Mouse (Mus musculus) adrenal gland, adult 2 months (tissue): Measurements from ENCODE around the gene Ckap2l. TPM values are rescaled to one million over a fixed set of nuclear protein-coding genes. Genes with fewer than 3 reads are reported as not detected.
A peak's percentile ranks its signal among the peaks of the same experiment; 100 is the strongest.

ENCODE experiments used
- DNase-seq: peaks from one replicate; pipeline ENCODE4 v3.0.0; 2021
- polyA plus RNA-seq: library from polyadenylated mRNA; depleted of rRNA; stranded (reverse); fragments of >200 nt; gene quantifications from 2 replicates; pipeline ENCODE4 v1.2.3, GENCODE M21; 2012
- total RNA-seq, 2 experiments: library from RNA; stranded (reverse); gene quantifications; 2 replicates each; pipeline ENCODE4 v1.2.3; 2021

Ckap2l gene
- total and polyA plus RNA-seq, 3 experiments, result 0.10 to 1.7 (median 0.97) TPM

DNA sequence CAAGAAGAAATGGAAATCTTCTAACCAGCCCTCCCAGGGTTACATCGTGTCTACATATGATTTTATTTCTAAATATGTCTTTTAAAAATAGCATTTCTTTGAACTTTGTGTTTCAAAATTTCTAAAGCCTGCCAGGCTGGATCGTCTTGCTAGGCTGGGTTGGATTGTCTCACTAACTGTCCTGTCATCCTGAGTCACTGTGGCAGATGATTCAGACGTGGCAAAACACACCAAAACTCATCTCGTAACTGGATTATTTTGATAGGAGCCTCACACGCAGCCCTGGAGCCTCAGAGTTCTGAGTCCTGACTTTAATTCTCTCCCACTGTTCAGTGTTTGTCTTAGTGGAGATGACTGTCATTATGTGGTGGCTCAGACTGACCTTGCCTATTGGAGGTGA is 33.9 kb downstream of the Ckap2l start:
- peak; percentile 63 for DNase-seq

DNA sequence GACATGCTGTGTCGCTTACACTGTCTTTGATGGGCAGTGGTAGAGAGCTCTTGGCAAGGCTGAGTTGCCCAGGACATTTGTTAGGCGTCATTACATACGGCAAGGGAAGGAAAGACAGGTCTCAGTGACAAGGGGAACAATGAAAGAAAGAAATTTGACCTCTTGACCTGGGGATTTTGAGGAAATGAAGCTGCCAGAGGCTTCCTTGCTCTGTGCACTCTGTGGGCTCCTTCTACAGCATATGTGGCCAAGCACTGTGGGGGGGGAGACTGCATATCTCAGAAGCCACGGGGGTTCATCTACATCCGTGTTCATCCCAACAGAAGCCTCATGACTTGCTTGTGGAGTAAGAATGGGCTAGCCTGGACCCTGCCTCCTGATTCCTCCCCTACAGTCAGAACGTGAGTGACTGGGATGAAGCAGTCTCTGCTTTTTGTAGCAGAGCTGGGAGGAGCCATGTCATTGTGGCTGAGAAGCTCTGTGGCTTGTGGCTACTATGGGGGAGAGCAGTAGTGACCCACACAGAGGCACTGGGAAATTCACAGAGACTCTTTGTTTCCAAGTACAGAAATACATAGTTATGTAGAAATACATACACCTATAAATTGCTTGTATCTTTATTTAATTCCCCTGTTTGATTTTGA is 35.7 kb downstream of the Ckap2l start:
- DNase-seq, result no peak

DNA sequence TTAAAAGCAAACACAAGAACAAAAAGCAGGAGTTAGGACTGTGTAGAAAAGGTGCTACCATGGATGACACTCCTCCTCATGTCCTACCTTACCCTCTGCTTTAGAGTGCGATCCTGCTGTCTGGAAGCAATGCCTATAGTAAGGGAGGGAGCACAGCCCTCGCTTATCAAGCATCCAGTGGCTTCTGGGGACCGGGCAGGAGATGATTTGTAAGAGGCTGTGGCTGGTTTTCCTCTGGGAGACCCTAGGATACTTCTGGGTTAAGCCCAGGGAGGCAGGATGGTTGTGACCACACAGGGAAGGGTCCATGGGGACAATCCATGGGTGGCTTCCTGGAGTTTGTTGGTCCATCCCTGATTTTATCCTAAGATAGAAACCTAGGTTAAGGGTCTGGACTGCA is 36.4 kb downstream of the Ckap2l start:
- DNase-seq, result no peak

- DNase-seq, result peak; percentile 58
Measured at GRCm38 (mm10) chr2:129258475-129259211, 38.4 kb downstream of the Ckap2l start.

- DNase-seq, result no peak
Measured at GRCm38 (mm10) chr2:129258056-129258455, 39.0 kb downstream of the Ckap2l start.

DNA sequence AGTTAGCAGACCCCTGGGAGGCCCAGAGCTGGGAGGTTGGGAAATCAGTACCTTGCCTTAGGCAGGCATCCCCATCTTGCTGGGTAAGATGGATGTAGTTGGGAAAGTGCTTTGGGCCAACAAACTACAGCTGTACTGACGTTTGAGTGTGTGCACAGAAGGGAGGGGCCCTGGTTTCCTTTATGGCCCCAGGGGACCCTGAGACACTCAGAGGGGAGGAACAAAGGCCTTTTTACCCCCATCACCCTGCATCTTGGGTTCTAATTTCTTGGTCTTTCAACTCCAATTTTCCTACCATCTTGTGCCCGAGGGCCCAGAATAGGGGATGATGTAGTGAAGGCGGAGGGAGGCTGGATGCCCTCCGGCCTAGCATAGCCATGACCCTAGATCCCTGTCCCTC is 41.0 kb downstream of the Ckap2l start:
- no peak for DNase-seq

GRCm38 (mm10) chr2:129254076-129254475 is 42.9 kb downstream of the Ckap2l start:
- no peak for DNase-seq

DNA sequence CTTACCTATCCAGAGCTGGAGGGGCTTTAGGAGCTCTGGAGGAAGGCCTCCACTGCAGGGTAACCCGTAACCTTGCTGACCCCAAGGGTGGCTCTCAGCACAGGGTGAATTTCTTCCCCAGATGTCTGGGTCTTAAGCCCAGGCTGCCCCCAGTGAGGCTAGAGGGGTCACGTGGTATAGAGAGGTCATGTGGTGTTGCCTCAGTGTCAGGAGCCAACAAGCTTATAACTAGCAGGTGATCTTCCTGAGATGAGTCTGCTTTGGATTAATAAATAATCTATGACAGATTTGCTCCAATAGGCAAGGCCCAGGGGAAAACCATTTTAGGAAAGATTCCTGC is 43.4 kb downstream of the Ckap2l start:
- DNase-seq, result no peak

GRCm38 (mm10) chr2:129252836-129253630 is 44.0 kb downstream of the Ckap2l start:
- no peak for DNase-seq

GRCm38 (mm10) chr2:129249321-129249720 is 47.7 kb downstream of the Ckap2l start:
- no peak for DNase-seq

DNA sequence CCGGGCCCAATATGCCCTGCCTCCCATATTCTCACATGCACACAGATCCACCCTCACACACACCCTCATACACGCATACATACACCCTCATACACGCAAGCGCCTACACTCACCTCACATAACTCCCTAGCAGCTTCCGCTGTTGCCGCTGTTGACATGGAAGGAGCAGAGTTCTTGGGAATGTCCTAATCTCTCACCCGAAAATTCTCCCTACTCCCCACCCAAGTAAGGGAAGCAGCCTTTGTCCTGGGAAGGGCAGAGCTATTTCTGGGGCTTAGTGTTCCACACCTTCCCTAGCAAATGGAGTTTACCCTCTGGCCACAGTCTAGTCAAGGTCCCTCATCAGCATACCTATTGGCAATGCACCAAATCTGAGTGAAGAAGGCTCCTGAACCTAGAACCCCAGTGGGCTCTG is 49.3 kb downstream of the Ckap2l start:
- no peak for DNase-seq

GRCm38 (mm10) chr2:129246924-129247323 is 50.1 kb downstream of the Ckap2l start:
- DNase-seq, result no peak

- peak; percentile 28 for DNase-seq
Measured at GRCm38 (mm10) chr2:129246436-129246835, 50.6 kb downstream of the Ckap2l start.

DNA sequence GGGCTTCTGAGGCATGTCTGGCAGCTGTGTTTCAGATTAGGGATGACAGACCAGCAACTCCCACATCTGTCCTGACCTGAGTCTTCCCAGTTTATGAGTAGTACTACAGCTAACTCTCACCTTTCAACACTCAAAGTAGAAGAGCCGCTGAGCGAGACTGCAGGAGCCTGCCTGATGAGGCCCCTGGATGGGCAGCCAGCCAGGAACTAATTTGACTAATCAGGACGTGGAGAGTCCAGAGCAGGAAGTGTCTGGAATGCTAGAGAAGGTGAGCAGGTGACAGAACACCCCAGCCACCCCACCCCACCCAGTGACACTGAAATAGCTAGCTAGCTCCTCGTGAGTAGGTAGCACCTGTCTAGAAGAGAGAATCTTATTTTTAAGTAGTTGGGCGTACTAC is 51.4 kb downstream of the Ckap2l start:
- no peak for DNase-seq

DNA sequence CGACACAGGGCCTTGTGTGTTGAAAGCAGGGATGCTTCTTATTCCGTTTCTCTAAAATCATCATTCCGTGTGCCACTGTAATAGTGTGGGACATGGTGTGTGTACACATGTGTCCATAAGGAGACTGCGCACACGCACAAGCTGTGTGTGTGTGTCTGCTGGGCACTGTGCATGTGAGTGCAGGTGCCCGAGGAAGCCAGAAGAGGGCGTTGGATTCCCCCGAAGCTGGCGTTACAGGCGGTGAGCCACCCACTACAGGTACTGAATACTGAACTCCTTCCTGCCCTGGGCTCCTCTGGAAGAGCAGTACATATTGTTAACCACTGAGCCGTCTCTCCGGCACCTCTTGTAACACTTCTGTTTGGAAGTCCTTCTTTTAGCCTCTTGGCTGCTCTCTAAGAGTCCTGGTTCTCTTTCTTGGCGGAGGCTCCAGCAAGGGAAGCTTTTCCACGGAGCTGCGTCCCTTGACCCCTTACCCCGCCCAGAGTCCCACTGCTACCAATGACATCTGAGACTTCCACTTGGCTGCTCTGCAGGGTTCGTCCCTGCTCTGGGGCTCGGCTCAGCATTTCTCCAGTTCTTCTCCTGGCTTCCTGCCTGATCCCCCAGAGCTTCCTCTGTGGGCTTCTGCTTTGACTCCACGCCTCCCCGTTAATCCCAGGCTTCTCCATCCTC is 52.4 kb downstream of the Ckap2l start:
- no peak for DNase-seq

DNA sequence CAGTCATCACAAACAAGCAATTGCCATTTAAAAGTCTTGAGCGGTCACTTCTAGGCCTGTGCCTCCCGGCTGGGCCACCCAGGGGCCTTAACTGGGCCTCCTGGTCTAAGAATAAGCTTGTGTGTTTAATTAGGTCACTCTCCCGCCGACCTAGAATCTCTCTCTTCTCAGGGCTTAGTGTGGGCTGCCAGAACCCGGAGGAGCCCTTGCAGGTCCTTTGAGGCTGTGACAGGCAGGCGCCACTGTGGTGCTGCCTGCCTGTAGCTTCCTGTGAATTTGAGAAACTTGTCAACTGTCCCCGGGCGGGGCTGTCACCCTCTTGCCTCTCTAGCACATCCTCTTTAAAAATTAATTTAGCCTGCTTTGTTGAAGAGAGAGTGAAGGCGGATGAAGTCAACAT is 53.2 kb downstream of the Ckap2l start:
- DNase-seq, result no peak

- no peak for DNase-seq
Measured at GRCm38 (mm10) chr2:129243005-129243404, 54.0 kb downstream of the Ckap2l start.

DNA sequence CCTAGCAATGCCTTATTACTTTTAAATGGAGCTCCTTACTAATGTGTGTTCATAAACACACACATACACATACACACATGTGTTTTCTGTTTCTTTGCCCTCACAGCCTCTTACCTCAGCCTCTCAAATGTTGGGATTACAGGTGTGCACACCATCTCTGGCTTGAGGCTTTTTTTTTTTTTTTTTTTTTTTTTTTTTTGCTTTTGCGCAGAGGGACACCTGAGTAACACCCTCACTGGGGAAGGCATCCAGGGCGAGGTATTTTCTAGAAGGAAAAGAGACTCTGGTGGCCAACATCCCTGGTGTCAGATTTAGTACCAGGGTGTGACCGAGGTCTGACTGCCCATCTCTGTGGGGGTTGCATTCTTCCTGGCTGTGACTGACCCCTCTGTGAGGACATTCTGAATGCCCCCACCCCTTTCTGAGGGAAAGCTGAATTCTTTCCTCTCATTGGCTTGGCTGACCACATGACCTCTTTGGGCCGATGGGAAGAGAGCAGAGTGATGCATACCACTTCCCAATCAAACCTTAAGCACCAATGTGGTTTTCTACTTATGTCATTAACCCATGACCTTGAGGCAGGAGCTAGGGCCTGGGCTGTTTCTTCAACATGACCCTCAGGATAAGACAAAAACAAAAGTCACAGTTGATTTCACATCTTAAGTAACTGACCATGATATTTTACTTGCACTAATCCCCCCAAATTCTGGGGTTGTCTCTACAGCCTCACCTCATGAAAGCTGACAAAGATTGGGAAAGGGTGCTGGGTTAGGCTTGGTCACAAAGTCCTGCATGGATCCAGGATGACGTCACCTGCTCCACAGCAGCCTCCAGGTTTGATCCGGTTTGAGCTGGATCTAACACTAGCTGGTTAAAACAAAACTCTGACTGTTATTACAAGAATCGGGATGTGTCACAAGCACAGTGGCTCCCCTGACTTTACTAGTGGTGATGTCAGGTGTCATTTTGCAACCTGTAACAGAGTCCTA is 54.9 kb downstream of the Ckap2l start:
- no peak for DNase-seq

DNA sequence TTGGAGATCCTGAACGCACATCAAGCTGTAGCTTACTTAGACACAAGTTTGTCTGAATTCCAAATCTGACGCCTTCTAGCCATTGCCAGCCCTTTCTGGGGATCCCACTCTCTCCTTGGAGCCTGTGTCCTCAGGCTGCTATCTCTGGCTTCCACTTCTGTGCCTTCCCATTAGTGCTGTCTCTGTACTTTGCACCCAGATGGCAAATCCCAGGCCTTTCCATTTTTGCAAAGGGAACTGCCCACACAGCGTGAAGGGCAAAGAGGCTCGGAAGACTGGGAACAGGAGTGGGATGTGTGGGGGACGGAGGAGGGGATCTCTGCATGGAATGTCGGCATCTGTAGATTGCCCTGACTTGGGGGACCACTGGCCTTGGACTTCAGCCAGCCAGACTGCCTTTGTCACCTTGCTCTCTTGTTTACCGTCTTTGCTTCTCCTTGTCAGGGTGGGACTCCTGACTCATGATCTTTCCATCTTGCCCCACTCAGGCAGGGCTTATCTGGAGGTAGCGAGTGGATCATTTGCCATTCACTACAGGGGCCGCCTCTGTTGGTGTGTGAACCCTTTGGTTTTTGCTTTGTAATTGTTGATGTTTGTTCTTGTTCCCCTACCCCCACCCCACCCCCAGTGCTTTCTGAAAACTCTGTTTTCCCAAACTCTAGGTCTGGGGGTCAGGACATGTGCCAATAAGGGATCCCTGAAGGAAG is 56.1 kb downstream of the Ckap2l start:
- DNase-seq, result no peak

GRCm38 (mm10) chr2:129236526-129236925 is 60.5 kb downstream of the Ckap2l start:
- DNase-seq, result no peak

DNA sequence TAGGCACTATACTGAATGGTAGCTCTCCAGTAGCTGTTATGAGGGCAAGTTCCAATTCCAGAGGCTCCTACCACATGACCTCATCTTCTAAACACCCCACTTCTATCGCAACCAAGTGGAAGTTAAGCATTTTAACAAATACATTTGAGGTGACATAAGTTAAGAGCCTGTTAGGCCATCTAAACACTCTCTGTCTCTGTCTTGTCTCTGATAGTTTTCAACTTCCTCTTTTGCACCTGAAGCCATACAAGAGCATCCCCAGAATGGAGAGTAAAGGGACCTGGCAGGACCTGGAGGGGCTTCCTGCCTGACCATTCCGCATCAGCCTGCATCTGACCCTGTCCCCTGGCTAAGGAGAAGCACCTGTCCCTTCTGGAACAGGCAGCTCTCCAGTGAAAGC is 62.3 kb downstream of the Ckap2l start:
- no peak for DNase-seq
